Mouse (Mus musculus): ENCODE measurements around the gene Yipf1.

Yipf1 gene

DNA sequence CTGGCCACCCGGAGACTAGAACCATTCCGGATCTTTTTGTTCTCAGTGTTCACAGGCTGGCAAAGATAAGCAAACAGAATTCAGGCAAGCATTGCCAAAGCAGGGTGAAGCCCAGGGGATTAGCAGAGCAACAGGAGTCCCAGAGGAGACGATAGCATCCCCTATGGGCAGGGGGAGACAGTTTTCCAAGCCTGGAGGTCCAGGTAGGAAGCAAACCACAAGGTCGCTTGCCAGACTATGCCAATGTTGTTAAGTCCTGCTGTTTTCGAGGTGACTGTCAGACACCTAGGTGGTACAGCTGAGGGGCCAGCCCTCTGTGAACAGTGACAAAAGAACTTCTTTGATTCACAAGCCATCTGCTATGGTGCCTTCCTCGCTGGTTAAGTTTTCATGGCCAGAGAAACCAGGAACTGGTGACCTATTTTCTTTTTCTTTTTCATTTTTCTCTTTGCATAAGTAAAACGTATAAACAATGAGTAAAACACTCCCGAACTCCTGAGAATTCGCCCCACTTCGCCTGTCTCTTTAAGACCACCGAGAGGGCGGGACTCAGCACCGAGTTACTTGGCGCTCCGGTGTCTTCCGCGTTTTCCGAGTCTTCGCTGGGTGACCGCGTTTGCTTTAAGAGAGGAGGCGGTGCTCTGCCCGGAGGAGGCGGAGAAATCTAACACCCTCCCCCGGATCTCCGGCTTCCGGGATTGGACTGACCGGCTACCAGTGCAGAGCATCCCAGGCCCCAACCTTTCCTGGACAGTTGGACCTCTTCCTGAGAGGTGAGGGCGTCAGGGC is at the start of gene Yipf1:
Yipf1 (plus strand) TSS at position 674 of the 789 bp plus-strand sequence.
- DNase-seq (ENCODE audit: low read depth, low spot score): peak; percentile 85

DNA sequence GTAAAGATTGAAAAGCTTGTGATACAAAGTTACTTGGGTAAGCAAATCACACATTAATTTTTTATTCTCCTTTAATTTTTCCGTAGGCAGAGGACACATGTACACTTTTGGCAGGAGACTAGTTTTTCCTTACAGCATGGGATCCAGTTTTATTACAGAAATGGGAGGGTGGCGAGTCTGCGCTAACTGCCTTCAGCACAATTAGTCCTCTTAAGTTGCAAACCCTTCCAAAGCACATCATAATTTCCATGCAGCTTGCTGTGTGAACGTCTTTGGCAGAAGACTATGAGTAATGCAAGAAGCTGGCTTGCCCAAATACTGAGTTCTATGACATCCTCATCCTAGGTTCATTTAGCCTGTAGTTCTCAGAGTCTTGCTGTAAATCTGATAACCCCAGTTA is 40.5 kb upstream of the Yipf1 start:
- DNase-seq (ENCODE audit: low read depth, low spot score): no peak

DNA sequence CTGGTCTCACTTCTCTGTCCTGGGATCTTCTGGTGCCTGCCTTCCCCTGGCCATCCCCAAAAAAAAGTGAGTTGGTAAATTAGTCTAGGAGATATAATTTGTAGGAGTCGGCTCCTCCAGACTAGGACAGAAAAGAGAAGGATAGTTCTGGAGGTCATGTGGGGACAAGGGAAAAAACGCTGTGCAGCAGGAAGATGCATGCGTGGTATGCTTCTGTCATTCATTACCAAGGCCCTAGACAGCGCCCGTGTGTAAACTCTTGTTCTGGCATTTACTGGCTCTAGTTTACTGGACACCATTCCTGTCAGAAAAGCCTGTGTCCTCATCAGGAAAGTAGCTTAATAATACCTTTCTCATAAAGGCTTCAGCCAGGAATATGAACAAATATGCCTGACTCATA is 39.7 kb upstream of the Yipf1 start:
- DNase-seq (ENCODE audit: low read depth, low spot score): no peak

DNA sequence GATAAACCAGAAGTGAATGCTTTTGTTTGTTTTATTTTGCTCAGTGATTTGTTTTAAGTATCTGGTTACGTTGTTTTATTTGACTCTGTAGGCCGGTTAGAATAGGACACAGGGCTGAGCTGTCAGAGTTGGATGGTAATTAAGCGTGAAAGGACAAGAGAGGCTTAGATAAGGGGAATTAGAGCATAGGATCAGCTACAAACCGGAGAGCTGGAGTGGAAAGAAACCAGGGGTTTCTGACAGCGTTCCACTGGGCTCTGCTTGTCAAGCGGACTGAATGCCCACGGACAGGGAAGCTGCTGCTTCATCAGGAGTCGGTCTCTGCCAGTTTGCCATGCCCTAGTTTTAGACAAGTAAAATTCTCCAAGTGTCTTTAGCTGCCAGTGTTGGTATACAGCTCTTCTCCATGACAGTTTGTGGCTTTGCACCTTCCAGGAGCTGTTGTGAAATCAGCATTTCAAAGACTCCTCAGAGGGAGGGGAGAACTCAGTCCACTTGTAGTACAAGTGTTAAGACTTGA is 35.9 kb upstream of the Yipf1 start:
- DNase-seq (ENCODE audit: low read depth, low spot score): peak; percentile 14

DNA sequence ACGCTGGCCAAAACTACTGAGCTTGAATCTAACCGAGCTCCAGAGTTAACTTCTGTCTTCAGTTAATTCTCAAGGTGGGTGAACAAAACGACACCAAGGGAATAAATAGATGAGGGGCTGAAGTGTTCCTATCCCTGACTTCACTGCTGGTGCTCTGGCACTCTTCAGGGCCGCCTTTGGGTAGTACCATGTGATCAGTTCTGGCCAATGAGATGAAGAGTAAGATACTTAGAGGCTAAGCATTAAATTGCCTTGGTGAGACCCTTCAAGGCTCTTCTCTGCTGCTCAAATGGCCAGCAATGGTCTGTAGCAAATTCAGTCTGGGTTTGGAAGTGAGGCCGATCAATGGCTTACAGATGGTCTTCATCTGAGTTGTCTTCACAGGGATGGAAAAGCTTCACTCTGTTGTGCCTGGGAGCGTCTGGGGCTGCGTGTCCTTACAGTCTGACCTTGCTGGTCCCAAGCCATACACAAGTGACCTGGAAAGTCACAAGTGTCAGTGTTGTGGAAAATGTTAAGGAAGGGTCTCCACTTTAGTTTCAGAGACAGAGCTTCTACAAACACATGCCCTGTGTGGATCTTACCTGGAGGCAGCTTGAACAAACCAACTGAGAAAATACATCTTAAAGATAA is 33.2 kb upstream of the Yipf1 start:
- peak; percentile 41 for DNase-seq (ENCODE audit: low read depth, low spot score)

DNA sequence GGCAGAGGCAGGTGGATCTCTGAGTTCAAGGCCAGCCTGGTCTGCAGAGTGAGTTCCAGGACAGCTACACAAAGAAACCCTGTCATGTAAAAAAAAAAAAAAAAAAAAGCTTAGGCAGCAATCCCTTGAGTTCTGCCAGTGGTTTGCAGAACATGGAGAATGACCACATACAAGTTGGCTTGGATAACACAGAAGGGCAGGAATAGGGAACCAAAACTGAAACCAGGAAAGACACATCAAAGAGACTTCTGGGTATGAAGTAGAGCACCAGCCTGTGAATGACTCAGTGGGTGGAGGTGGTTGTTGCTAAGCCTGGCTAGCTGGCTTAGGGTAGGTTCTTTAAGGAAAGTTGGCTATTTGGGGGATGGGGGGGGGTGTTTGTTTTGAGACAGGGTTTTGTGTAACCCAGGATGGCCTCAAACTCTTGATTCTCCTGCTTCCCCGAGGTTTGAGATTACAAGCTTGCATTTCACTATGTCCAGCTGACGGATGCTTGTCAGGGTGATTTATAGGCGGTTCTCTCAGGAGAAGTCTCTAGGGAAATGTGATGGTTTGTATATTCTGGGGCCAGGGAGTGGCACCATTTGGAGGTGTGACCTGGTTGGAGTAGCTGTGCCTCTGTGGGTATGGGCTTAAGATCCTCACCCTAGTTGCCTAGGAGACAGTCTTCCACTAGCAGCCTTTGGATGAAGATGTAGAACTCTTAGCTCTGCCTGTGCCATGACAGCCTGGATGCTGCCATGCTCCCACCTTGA is 28.5 kb upstream of the Yipf1 start:
- no peak for DNase-seq (ENCODE audit: low read depth, low spot score)

DNA sequence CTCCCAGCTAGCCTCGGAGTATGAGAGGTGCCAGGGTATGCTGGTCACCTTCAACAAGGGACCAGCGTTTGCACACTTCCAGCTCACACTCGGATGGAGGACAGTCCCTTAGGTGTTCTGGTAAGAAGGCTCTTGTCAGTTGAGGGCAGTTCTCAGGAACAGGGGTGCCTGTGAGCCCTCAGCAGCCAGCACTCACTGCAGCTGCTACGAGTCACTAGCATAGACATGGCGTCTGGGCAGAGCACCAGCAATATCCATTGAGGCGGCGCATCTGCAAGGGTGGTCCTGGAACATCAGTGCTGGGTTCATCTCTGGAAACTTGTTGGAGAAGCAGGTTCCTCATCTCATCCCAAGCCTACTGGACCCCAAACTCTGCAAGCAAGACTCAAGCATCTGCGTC is 27.8 kb upstream of the Yipf1 start:
- no peak for DNase-seq (ENCODE audit: low read depth, low spot score)

DNA sequence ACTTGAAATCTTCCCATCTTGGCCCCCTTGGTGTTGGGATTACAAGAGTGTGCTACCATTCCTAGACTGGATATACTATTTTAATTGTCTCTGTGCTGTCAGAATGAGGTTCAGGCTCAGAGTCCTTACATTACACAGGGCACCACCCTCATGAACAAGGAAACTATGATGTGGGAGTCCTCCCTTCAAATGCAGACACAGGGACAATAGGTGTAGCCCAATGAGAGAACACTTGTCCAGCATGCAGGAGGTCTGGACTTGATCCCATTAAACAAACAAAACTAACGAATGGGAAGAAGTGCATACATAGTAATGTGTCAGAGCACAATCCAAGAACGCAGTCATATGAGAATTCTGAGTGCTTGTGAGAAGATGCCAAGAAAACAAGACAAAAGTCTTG is 26.6 kb upstream of the Yipf1 start:
- DNase-seq (ENCODE audit: low read depth, low spot score): no peak

DNA sequence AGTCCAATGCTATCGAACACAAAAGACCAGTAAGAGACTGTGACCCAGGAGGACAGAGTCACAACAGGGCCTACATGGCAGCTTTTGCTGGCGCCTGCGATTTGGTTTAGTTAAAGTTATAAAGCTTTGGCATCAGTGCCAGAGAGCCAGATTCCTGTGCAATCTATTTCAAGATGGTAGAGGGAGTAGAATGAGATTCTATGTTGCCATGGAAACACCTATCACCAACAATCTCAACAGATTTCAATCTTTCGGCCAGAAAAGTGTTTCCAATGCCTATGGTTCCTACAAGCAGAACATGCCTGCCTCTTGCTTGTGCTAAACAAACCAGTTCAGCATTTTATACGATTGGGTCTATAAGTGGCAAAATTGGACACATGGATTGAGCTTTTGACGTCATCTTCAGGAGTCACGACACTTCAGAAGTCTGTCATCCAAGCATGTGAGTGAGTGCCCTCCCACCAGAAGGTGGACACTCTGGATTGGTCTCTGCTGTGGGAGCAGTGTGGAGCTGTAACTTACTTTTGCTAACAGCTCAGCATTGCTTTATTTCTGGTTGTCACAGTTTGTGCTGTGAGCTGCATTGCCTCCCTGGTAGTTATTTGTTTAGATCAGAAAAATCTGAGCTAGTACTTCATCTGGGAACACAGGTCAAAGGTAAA is 22.4 kb upstream of the Yipf1 start:
- no peak for DNase-seq (ENCODE audit: low read depth, low spot score)

DNA sequence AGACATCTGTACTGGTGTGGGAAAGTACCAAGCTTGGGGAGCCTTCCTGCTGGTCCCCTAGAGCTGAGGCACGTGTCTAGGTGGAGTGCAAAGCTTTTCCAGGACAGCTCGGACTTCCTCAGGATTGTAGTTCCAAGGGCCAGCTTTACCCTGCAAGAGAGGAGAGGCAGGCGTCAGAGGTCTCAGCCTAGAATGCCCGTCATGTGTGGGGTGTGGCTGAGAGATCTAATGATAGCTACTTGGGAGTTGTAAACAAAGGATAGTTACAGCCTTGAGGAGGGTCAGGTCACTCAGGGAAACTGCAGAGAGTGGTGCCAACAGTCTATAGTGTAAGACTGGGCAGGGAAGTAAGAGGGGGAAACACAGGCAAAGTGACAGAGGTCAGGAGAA is 21.9 kb upstream of the Yipf1 start:
- DNase-seq (ENCODE audit: low read depth, low spot score): no peak

DNA sequence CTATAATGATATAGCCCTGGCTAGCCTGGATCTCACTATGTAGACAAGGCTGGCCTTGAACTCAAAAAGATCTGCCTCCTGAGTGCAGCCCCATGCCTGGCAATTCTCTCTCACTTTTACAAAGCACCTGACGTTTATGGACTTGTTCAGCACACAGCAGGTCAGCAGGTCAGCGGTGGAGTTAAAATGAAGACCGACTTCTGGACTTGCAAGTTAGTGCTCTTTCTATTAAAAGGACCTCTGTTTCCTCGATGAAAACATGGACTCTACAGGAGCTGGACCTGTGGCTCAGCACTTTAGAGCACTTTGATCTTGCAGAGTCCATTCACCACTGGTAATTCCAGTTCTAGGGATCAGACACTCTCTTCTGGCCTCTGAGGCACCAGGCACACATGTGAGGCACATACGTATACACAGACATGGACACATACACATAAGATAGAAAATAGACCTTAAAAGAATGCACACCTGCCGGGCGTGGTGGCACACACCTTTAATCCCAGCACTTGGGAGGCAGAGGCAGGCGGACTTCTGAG is 16.0 kb upstream of the Yipf1 start:
- no peak for DNase-seq (ENCODE audit: low read depth, low spot score)

DNA sequence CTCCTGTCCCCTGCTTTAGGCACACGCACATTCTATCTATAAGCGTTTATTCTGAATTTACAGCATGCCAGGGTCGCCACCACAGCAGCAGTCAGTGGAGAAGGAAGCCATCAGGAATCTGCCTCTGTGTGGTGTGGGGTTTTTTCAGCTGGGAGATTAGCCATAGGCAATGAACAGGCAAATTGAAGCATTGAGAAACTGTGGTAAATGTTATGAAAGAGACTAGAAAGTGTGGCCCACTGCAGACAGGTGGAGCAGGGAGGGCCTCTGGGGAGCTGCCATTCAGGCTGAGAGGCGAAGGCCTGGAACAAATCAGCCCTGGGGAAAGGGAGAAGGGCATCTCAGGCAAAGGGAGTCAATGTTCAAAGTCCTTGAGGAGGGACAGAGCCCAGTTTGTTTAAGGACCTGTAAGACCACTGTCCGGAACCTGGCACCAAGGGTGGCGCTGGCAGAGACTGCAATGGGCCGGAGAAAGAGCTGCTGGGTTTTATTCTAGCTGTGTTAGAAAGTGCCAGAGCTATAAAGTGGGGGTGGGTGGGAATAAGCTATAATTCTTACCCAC is 14.3 kb upstream of the Yipf1 start:
- no peak for DNase-seq (ENCODE audit: low read depth, low spot score)

DNA sequence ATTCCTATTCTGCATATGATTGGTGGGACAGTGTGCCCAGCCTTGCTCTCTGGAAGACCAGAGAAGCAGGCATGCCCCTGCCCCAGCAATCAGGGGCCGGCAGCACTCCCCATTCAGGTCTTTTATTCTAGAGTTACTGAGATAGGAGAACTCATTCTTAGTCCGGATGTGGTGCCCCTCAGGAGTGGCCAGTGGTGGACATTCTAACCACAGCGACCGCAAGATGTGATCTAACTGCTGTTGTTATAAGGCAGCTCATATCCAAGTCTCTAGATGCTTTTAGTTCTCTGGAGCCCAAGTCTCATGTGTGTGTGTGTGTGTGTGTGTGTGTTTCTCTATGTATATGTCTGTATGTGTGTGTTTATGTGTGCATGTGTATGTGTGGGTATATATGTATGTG is 13.8 kb upstream of the Yipf1 start:
- DNase-seq (ENCODE audit: low read depth, low spot score): no peak

DNA sequence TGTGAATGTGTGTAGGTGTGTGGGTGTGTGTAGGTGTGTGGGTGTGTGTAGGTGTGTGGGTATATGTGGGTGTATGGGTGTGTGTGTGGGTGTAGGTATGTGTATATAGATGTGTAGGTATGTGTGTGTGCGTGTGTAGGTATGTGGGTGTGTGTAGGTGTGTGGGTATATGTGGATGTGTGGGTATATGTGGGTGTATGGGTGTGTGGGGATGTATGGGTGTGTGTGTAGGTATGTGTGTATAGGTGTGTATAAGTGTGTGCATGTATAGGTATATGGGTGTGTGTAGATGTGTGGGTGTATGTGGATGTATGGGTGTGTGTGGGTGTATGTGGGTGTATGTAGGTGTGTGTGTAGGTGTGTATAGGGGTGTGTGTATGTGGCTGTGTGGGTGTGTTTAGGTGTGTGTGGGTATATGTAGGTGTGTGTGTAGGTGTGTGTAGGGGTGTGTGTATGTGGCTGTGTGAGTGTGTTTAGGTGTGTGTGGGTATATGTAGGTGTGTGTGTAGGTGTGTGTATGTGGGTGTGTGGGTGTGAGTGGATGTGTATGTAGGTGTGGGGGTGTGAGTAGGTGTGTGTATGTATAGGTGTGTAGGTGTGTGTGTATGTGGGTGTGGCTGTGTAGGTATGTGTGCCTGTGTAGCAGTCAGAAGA is 13.1 kb upstream of the Yipf1 start:
- no peak for DNase-seq (ENCODE audit: low read depth, low spot score)

DNA sequence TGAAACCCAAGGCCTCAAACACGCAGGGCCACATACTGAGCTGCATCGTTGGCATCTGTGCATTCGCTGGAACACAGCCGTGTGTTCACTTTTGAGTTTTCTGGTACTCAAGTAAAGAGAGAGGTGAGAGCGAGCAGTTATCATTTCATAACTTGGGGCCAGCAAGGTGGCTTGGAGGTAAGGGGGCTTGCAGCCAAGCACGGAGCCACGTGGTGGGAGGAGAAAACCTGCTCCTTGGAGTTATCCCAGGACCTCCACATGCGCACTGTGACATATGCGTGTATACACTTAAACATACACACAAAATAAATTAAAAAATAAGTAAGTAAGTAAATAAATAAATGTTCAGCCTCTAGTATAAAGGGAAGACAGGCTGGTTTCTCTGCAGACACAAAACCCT is 11.9 kb upstream of the Yipf1 start:
- no peak for DNase-seq (ENCODE audit: low read depth, low spot score)

DNA sequence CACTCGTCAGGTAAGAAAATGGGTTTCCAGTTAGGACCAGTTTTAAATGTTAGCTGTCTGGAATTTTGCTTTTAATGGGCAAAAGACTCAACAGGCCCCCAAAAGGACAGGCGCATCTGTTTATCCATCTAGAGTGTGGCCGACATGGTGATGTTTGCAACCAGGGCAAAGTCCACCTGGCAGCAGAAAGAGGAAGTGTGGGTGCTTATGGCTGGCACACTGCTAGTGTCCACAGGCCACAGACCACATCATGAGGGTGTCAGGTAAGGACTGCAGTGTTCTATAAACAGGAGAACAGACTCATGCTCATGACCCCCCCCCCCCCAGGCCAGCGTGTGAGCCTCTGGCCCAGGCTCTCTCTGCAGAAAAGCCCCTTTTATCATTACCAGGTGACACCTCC is 11.3 kb upstream of the Yipf1 start:
- no peak for DNase-seq (ENCODE audit: low read depth, low spot score)

DNA sequence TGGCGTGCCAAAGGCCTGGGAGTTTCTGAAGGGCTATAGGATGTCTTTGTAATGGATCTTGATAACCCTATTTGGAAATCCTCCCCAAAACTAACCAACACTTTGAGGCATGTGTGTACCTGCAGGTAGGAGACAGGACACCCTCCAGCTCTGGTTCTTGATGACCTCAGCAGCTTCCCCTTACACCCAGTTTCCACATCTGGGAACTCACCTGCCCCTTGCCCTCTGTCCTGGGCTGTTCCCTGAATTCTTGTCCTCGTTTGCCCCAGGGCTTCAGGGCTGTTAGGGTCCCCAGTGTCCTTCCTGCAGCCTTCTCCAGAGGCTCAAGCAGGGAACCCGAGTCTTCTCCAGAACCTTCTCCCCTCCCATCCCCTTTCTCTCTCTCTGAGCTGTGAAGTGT is 10.6 kb upstream of the Yipf1 start:
- DNase-seq (ENCODE audit: low read depth, low spot score): no peak

DNA sequence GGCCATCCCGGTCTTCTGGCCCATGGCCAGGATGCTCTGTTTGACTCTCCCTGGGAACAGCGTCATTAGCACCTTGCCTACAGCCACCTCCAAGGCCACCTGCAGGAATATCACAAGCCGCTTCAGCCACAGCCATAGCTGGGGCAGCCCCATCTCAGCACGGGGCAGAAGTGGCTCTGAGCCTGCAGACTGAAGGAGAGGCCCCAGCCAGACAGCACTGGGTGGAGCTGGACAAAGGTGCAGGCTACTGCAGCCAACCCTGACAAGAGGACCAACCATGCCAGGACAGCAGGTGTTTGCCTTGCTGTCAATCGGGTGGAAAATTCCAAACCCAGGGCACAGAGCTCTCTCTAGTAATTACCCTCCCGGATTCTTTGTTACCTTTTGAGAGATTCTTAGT is 7.2 kb upstream of the Yipf1 start, which contains the start of gene Dio1:
Dio1 (minus strand) TSS at position 204 of the 400 bp plus-strand sequence.
- no peak for DNase-seq (ENCODE audit: low read depth, low spot score)

DNA sequence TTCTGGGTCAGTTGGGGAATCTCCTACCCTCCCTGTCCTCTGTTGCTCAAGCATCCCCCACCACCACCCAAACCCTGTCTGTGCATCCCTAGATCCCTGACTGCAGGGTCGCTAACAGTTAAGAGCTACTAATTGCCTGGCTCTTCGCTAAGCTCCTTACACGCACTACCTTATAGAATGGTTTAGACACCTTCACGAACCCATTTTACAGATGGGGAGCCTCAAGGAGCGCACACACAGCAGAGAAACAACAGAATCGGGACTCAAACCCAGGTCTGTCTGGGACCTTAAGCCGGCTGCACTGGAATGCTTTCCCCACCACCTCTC is 279 bp downstream of the Yipf1 start:
- no peak for DNase-seq (ENCODE audit: low read depth, low spot score)

DNA sequence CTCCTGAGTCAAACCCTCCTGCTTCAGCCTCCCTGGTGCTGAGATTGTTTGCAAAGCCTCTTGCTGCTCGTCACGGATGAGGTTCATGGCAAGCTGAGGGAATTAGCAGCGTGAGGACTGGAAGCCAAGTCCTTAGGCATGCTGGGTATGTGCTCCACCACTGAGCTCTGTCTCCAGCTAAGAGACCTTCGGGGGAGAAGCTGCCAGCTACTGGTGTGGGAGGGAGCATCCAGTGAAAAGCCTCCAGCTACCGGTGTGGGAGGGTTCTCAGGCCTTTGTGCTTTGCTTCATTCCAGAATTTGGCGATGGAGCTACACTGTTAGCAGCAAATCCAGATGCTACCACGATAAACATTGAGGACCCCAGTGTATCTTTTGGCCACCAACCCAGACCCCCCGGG is 4.5 kb downstream of the Yipf1 start:
- no peak for DNase-seq (ENCODE audit: low read depth, low spot score)

DNA sequence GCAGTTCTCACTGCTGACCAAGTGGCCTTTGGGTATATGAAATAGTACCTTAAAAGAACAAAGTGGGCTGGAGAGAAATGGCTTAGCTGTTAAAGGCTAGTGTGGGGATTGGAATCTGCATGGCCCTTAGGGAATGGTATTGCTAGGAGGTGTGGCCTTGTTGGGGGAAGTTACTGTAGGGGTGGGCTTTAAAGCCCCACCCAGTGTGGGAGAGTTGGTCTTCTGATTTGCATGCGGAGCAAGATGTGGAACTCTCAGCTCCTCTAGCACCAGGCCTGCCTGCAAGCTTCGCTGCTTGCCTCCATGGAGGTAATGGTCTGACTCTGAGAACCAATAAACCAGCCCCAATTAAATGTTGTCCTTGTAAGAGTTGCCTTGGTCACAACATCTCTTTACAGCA is 6.9 kb downstream of the Yipf1 start:
- DNase-seq (ENCODE audit: low read depth, low spot score): peak; percentile 35

Measured in ZHBTc4 (cell line).